Mouse (Mus musculus): Measurements from ENCODE around the gene Cltc.

GRCm38 (mm10) chr11:86785767-86786166 is 28.4 kb upstream of the Cltc start:
- TF ChIP-seq POLR2A (IDR thresholded peaks at IDR 0.05; ENCODE audit: control insufficient read depth, low read depth, low read length) (no peak), CTCF (IDR thresholded peaks at IDR 0.05; ENCODE audit: control insufficient read depth, insufficient read depth, insufficient replicate concordance, low read depth, low read length) (no peak)

Data from testis, adult 2 months (tissue).